Mouse (Mus musculus) stomach, embryonic 16.5 days (tissue): ENCODE data around the gene Odf4. TPM values are rescaled to one million over a fixed set of nuclear protein-coding genes. Genes with fewer than 3 reads are reported as not detected.

Experiments used
- ATAC-seq: fragments of 200-750 bp; cut with Nextera tagmentation; 2 replicates; pipeline ENCODE4 v1.8.0; 2017; ENCODE audit warnings: moderate number of reproducible peaks, moderate TSS enrichment; ENCODE audit not compliant: insufficient read depth, low FRiP score
- H3K27ac ChIP-seq: fragments of 300-500 bp; sonication (generic); 2 replicates; pipeline ENCODE4 v1.5.1; 2014; ENCODE audit warnings: low read length
- H3K27me3 ChIP-seq: fragments of 300-500 bp; sonication (generic); 2 replicates; pipeline ENCODE4 v1.6.1; 2014; ENCODE audit warnings: low read length, control low read depth, mixed read lengths; ENCODE audit not compliant: control insufficient read depth, insufficient read depth
- H3K36me3 ChIP-seq: fragments of 300-500 bp; sonication (generic); 2 replicates; pipeline ENCODE4 v1.6.1; 2014; ENCODE audit warnings: low read length; ENCODE audit not compliant: control insufficient read depth, insufficient read depth
- H3K4me1 ChIP-seq: fragments of 300-500 bp; sonication (generic); 2 replicates; pipeline ENCODE4 v1.6.1; 2014; ENCODE audit warnings: low read length, control low read depth, mixed read lengths; ENCODE audit not compliant: control insufficient read depth, insufficient read depth
- H3K4me2 ChIP-seq: fragments of 300-500 bp; sonication (generic); 2 replicates; pipeline ENCODE4 v1.6.1; 2014; ENCODE audit warnings: low read depth, low read length, mixed read lengths
- H3K4me3 ChIP-seq: fragments of 300-500 bp; sonication (generic); replicated peaks from 2 replicates; pipeline ENCODE4 v1.5.1; 2014; ENCODE audit warnings: mild to moderate bottlenecking, low read length
- H3K9ac ChIP-seq: fragments of 300-500 bp; sonication (generic); 2 replicates; pipeline ENCODE4 v1.6.1; 2014; ENCODE audit warnings: low read length
- H3K9me3 ChIP-seq: fragments of 300-500 bp; sonication (generic); replicated peaks from 2 replicates; pipeline ENCODE4 v1.6.1; 2016; ENCODE audit warnings: low read length, control low read depth; ENCODE audit not compliant: control insufficient read depth
- WGBS: fragments of 180-500 bp; shearing (Covaris S2); extraction: QIAGEN DNeasy Blood & Tissue Kit; methylation state at CpG from one replicate; pipeline ENCODE4 v1.1.7; 2014; 5-methylcytosine and 5-hydroxymethylcytosine counted together
- polyA plus RNA-seq: library from polyadenylated mRNA; unstranded; fragments of >200 nt; fragmentation: Nextera tagmentation; extraction: Ambion mirVana; gene quantifications from 2 replicates; pipeline ENCODE4 v1.2.1, GENCODE M21; 2015

Odf4 gene
- polyA plus RNA-seq, 1 experiment from 2014 or later = 0.30 TPM

DNA sequence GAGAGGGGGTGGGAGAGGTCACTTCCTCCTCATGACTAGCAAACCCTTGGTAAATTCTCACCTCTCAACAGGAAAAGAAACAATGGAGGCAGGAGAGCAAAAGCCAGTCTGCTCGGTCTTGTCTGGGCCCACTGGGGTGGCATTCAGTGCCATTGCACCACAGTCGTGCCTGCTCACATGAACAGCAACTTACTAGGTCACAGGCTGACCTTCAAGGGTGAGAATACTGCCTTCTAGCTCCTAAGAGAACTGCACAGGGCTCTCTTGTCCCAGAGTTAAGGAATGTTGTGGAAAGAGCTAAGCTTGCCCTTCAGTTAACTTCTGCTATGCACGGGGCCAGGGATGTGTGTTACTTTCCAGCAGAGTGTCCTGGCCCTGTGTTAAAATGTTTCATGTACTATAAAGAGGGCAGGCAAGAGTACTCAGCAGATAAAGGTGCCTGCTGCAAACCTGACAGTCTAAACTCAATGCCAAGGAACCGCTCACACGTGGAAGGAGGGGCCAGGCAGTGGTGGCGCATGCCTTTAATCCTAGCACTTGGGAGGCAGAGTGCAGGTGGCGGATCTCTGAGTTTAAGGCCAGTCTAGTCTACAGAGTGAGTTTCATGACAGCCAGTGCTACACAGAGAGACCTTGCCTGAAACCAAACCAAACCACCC lies 17.9 kb downstream of the Odf4 start:
- WGBS = 44% methylated on average over 7 of the region's 7 CpGs
- Histone ChIP-seq H3K9me3 (no peaks in the 10 kb centered on the region), H3K9ac (no peak overlapping the region), H3K4me3 (no peak overlapping the region), H3K36me3 (peaks cover 12% of the 10 kb centered on the region; the same call in 1 of the 2 replicates), H3K27me3 (no peaks in the 10 kb centered on the region), H3K4me1 (0 out of 2 replicates have a peak, but pooled peaks cover 3% of the 10 kb centered on the region), H3K4me2 (no peak overlapping the region), H3K27ac (no peak overlapping the region)
- no peak for ATAC-seq

DNA sequence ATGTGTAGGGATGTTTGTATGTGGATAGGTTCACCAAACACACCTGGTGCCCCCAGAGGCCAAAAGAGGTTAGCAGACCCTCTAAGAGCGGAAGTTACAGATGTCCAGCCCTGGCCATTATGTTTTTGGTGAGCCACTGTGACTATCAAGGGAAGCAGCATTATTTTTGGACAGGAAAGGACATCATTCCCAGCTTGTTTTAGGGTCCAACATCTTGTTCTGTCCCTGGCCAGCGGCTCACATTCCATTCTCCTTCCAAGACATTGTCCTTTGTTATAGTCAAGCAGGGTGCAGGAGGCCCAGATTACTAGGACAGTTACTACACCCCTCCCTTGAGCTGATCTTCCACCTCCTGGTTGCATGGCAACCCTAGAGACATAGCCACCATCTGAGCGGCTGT lies 19.6 kb downstream of the Odf4 start:
- Histone ChIP-seq H3K4me2 (no peak overlapping the region), H3K9me3 (no peaks in the 10 kb centered on the region), H3K27me3 (no peaks in the 10 kb centered on the region), H3K9ac (no peak overlapping the region), H3K4me3 (no peak overlapping the region), H3K27ac (no peak overlapping the region), H3K4me1 (peaks cover 3% of the 10 kb centered on the region; the same call in 1 of the 2 replicates), H3K36me3 (peaks cover 21% of the 10 kb centered on the region)
- WGBS = 71% methylated on average over 3 of the region's 3 CpGs
- no peak for ATAC-seq

DNA sequence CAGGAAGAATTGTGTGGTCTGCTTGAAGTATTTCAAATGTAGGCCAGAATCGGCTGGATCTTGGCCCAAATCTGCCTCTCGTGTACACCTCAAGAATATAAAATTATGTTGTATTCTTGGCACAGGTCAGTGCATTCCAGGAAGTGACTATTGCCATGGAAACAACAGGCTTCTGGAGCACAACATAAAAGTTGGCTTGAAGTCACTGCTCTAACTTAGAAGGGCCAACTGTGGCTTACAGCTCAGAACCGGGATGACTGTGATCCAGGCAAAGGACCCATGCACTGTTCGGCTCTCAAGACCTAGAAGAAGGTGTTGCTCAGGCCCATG lies 20.5 kb downstream of the Odf4 start:
- Histone ChIP-seq H3K27me3 (no peaks in the 10 kb centered on the region), H3K36me3 (peaks cover 21% of the 10 kb centered on the region), H3K27ac (peak overlapping the region; percentile 12), H3K4me2 (no peak overlapping the region), H3K9me3 (no peaks in the 10 kb centered on the region), H3K4me1 (no peaks in the 10 kb centered on the region; the same call in 1 of the 2 replicates), H3K9ac (no peak overlapping the region), H3K4me3 (no peak overlapping the region)
- 55% methylated on average over 4 of the region's 4 CpGs for WGBS
- ATAC-seq = 0 out of 2 replicates have a peak, but pooled peaks have one; percentile 33

DNA sequence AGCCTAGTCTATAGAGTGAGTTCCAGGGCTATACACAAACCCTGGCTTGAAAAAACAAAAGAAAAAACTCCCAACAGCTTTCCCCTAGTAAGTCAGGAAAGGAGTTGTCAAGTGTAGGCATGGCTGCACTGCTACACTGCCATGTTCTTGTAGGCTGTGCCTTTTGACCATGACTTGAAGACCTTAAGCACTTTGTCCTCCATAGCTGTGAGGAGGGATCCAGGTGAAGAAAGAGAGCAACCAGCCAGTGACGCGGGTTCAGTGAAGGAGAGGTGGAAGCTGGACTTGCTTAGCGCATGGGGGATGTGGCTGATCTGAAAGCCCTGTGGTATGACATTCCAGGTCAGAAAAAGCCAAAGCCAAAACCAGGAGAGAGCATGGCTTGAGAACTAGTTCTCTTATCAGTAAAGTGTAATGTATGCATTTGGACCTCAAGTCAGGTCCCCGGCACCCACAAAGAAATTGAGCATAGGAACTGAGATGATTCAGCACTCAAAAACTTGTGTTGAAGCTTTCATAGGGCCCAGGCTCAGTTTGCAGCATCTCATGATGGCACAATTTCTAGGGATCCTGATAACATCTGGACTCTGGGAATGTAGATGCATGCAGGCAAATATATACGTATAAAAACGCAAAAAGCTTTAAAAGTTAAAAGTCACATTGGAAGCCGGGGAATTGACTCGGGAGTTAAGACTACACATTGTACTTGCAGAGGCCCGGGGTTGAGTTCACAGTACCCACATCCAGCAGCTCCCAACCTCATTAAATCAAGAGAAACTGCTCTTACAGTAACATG lies 21.0 kb downstream of the Odf4 start:
- 87% methylated on average over 9 of the region's 9 CpGs for WGBS
- no peaks in the 10 kb centered on the region for H3K9me3 ChIP-seq
- H3K9ac ChIP-seq = no peak overlapping the region
- H3K27me3 ChIP-seq = no peaks in the 10 kb centered on the region
- peaks cover 21% of the 10 kb centered on the region for H3K36me3 ChIP-seq
- peaks cover 2% of the 10 kb centered on the region for H3K4me1 ChIP-seq
- ATAC-seq = no peak
- peak overlapping the region; percentile 1 for H3K27ac ChIP-seq
- no peak overlapping the region for H3K4me3 ChIP-seq
- H3K4me2 ChIP-seq = no peak overlapping the region

DNA sequence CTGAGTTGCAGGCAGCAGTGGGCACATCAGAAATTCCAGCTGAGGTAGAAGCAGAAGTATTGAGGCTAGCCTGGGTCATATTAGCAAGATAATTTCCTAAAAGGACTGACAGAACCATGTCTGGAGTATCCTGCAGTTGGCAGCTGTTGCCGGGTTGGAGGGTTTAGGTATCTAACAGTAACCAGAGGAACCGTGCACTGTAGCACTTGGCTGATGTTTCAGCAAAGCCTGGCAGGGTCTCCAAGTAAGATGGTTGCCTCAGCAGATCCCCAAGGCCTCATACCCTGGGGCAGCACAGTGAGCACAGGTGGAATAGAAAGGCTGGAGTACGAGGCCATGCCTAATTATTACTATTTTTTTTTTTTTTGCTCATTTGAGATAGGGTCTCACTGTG lies 21.7 kb downstream of the Odf4 start:
- no peak for ATAC-seq
- Histone ChIP-seq H3K9me3 (no peaks in the 10 kb centered on the region), H3K4me3 (no peak overlapping the region), H3K9ac (no peak overlapping the region), H3K4me2 (no peak overlapping the region), H3K4me1 (peaks cover 4% of the 10 kb centered on the region), H3K27me3 (no peaks in the 10 kb centered on the region), H3K27ac (no peak overlapping the region), H3K36me3 (peaks cover 21% of the 10 kb centered on the region)
- WGBS = 91% methylated on average over 3 of the region's 3 CpGs

DNA sequence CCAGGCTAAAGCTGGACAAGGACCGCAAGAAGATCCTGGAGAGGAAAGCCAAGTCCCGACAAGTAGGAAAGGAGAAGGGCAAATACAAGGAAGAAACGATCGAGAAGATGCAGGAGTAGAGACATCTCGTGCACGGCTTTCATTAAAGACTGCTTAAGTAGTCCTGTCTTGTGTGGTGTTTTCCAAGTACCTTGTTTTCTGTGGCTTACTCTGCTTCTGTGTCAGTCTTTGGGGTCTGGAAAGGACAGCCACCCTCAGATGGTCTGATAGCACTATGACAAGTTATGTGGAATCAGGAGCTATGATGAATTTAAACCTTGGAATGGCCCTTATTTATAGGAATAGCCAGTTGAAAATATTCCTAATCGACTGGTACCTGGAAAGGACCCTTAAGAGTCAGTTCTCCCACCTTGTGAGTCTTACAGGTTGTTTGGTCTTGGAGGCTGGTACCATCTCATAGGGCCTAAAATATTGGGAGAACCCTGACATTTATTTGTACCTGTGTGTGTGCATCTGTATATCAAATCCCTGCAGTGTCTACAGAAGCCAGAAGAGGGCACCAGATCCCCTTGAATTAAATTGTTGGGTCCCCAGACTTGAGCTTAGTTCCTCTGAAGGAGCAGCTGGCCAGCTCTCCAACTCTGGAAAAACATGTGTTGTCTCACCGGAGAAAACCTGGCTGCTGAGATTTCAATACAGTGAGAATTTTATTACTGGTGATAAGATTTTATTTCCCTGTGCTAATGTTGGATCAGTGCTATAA lies 22.3 kb downstream of the Odf4 start:
- H3K27me3 ChIP-seq = no peaks in the 10 kb centered on the region
- no peak for ATAC-seq
- no peak overlapping the region for H3K9ac ChIP-seq
- 82% methylated on average over 8 of the region's 8 CpGs for WGBS
- H3K4me2 ChIP-seq = no peak overlapping the region
- H3K36me3 ChIP-seq = peaks cover 21% of the 10 kb centered on the region
- no peak overlapping the region for H3K27ac ChIP-seq
- peaks cover 4% of the 10 kb centered on the region for H3K4me1 ChIP-seq
- H3K9me3 ChIP-seq = no peaks in the 10 kb centered on the region
- no peak overlapping the region for H3K4me3 ChIP-seq

DNA sequence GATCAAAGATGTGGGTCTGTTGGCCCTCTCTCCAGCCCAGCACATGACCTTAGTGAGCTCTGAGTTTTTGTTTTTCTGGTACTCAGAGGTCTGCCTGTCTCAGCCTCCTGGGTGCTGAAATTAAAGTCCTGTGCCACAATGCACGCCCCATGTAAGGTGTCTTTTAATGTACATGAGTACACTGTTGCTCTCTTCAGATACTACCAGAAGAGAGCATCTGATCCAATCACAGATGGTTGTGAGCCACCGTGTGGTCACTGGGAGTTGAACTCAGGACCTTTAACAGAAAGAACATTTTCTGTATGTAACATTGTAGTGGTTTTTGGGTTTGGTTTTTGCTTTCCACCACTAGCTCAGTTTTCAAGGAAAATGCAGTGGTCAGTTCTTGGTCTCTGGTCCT lies 23.1 kb downstream of the Odf4 start:
- H3K36me3 ChIP-seq = peaks cover 21% of the 10 kb centered on the region
- peaks cover 4% of the 10 kb centered on the region for H3K4me1 ChIP-seq
- no peak overlapping the region for H3K27ac ChIP-seq
- no peak for ATAC-seq
- no peak overlapping the region for H3K4me3 ChIP-seq
- H3K9ac ChIP-seq = no peak overlapping the region
- H3K4me2 ChIP-seq = no peak overlapping the region
- 89% methylated on average over 2 of the region's 2 CpGs for WGBS
- H3K9me3 ChIP-seq = no peaks in the 10 kb centered on the region
- no peaks in the 10 kb centered on the region for H3K27me3 ChIP-seq

DNA sequence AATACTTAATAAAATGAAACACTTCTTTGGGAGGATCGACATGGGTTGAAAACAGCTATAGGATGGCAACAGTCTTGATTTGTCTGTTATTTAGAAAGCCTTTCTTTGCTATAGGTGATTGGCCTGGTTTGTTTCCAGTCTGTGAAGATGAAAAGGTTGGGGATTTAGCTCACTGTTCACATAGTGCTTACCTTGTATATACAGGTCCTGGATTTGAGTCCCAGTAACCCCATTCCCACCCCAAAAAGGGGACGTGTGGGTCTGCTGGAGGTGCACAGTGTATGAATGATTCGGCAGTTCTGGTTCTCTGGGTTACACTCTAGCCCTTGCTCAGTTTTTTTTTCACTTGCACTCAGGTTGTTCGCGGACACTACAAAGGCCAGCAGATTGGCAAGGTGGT lies 24.1 kb downstream of the Odf4 start:
- peaks cover 21% of the 10 kb centered on the region for H3K36me3 ChIP-seq
- no peaks in the 10 kb centered on the region for H3K9me3 ChIP-seq
- H3K9ac ChIP-seq = peak overlapping the region; percentile 99
- H3K27me3 ChIP-seq = no peaks in the 10 kb centered on the region
- peak overlapping the region; percentile 65 for H3K4me2 ChIP-seq
- peaks cover 4% of the 10 kb centered on the region for H3K4me1 ChIP-seq
- ATAC-seq = no peak
- 78% methylated on average over 5 of the region's 5 CpGs for WGBS
- no peak overlapping the region for H3K27ac ChIP-seq
- H3K4me3 ChIP-seq = peak overlapping the region; percentile 99

DNA sequence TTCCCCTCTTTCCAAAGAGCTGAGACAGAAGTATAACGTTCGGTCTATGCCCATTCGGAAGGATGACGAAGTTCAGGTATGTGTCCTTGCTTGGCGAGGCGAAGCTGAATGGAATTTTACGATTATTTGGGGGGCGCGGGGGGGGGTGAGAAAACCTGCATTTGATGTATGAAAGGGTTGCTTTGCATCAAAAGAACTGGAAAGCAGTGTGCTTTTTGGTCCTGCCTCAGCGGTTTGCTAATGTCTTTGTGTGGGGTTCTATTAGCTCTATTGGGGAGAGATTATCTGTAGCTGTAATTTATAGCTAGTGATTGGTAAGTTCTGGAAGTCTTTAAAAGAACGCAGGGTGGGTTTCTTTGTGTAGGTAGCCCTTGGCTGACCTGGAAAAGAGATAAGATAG lies 24.5 kb downstream of the Odf4 start:
- Histone ChIP-seq H3K9ac (peak overlapping the region; percentile 99), H3K4me1 (peaks cover 4% of the 10 kb centered on the region), H3K27ac (no peak overlapping the region), H3K36me3 (peaks cover 21% of the 10 kb centered on the region), H3K9me3 (no peaks in the 10 kb centered on the region), H3K4me2 (peak overlapping the region; percentile 65), H3K4me3 (peak overlapping the region; percentile 99), H3K27me3 (no peaks in the 10 kb centered on the region)
- WGBS = under 1% methylated on average over 11 of the region's 11 CpGs
- no peak for ATAC-seq
